Mouse (Mus musculus) kidney, postnatal 4 days (tissue): ENCODE results near the gene Arhgef12.

Experiments
- DNase-seq, 2 experiments: peaks; one replicate each; pipeline ENCODE4 v3.0.0; 2021; ENCODE audit warnings: mixed read lengths in 2 of 2

Gene Arhgef12

GRCm38 (mm10) chr9:43074611-43075010 lies 32.4 kb downstream of the Arhgef12 start:
- no peak for DNase-seq

GRCm38 (mm10) chr9:43071741-43072140 lies 35.3 kb downstream of the Arhgef12 start:
- DNase-seq: no peak

- DNase-seq: no peak
Observed at GRCm38 (mm10) chr9:43071176-43071575, 35.9 kb downstream of the Arhgef12 start.

- no peak for DNase-seq
Observed at GRCm38 (mm10) chr9:43070566-43070965, 36.5 kb downstream of the Arhgef12 start.

GRCm38 (mm10) chr9:43070153-43070552 lies 36.9 kb downstream of the Arhgef12 start:
- no peak for DNase-seq

GRCm38 (mm10) chr9:43067896-43068295 lies 39.1 kb downstream of the Arhgef12 start:
- no peak for DNase-seq

GRCm38 (mm10) chr9:43065231-43065630 lies 41.8 kb downstream of the Arhgef12 start:
- DNase-seq: no peak

GRCm38 (mm10) chr9:43061545-43061944 lies 45.5 kb downstream of the Arhgef12 start:
- no peak for DNase-seq

- DNase-seq: no peak
Observed at GRCm38 (mm10) chr9:43050391-43050790, 56.6 kb downstream of the Arhgef12 start.

GRCm38 (mm10) chr9:43044481-43044880 lies 62.6 kb downstream of the Arhgef12 start:
- DNase-seq: no peak

- DNase-seq: no peak
Observed at GRCm38 (mm10) chr9:43038466-43038865, 68.6 kb downstream of the Arhgef12 start.

- DNase-seq: no peak
Observed at GRCm38 (mm10) chr9:43035208-43035607, 71.8 kb downstream of the Arhgef12 start.

GRCm38 (mm10) chr9:43034273-43034672 lies 72.8 kb downstream of the Arhgef12 start:
- DNase-seq: no peak

- DNase-seq: no peak
Observed at GRCm38 (mm10) chr9:43027757-43028156, 79.3 kb downstream of the Arhgef12 start.

- no peak for DNase-seq
Observed at GRCm38 (mm10) chr9:43021515-43022251, 85.4 kb downstream of the Arhgef12 start.

- DNase-seq: no peak
Observed at GRCm38 (mm10) chr9:43019656-43020055, 87.4 kb downstream of the Arhgef12 start.

- DNase-seq: no peak
Observed at GRCm38 (mm10) chr9:43015786-43016185, 91.3 kb downstream of the Arhgef12 start.

- no peak for DNase-seq
Observed at GRCm38 (mm10) chr9:43015366-43015765, 91.7 kb downstream of the Arhgef12 start.

GRCm38 (mm10) chr9:43014886-43015285 lies 92.2 kb downstream of the Arhgef12 start:
- no peak for DNase-seq

GRCm38 (mm10) chr9:43012541-43012940 lies 94.5 kb downstream of the Arhgef12 start:
- DNase-seq: no peak

GRCm38 (mm10) chr9:43011061-43011460 lies 96.0 kb downstream of the Arhgef12 start:
- no peak for DNase-seq

- DNase-seq: no peak
Observed at GRCm38 (mm10) chr9:43003881-43004280, 103.2 kb downstream of the Arhgef12 start.

GRCm38 (mm10) chr9:43003017-43003416 lies 104.0 kb downstream of the Arhgef12 start:
- DNase-seq: no peak

- no peak for DNase-seq
Observed at GRCm38 (mm10) chr9:43000595-43001250, 106.3 kb downstream of the Arhgef12 start.
